Mouse (Mus musculus): ENCODE data around the gene Art1.

- TF ChIP-seq CTCF (IDR thresholded peaks at IDR 0.05; ENCODE audit: low read depth, low read length) (no peak), EP300 (IDR thresholded peaks at IDR 0.05; ENCODE audit: insufficient read depth, low read depth, low read length) (no peak), POLR2A (IDR thresholded peaks at IDR 0.05; ENCODE audit: insufficient read depth, low read length) (no peak)
Observed at GRCm38 (mm10) chr7:102132395-102132794, 30.9 kb downstream of the Art1 start.

All from ES-Bruce4 (cell line).